Mouse (Mus musculus): ENCODE data around the gene 1110032F04Rik.
"Not testable (repeated sequence)": the region's sequence is repeated elsewhere in the genome, so short reads cannot be mapped to it uniquely, and the experiment has no call there.

DNA sequence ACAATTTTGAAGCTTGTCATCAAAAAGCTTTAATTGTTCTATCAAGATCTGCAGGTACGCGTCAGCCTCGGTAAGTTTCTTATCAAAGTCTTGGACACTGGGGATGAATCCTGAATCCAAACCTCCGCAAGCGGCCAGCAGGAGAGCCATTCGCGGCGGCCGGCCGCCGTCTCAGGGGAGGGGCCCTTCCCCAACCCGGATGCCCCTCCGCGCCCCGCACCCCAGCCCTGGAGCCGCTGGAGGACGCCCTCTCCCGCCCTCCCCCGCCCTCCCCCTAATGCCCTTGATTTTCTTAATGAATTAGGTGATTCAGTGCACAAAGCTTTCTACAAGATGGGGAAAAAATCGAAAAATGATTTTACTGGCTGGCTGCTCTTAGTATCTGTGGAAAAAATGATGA lies 33.2 kb downstream of the 1110032F04Rik start:
- not testable (repeated sequence) for TF ChIP-seq CTCF (conservative IDR thresholded peaks at IDR 0.05; ENCODE audit: low read length); POU5F1 (IDR thresholded peaks at IDR 0.05; ENCODE audit: borderline replicate concordance, low read length); NANOG (IDR thresholded peaks at IDR 0.05; ENCODE audit: borderline replicate concordance, low read length)

Data from E14TG2a.4 (cell line).